Mouse (Mus musculus): ENCODE measurements around the gene Vwa3a.

Vwa3a gene

DNA sequence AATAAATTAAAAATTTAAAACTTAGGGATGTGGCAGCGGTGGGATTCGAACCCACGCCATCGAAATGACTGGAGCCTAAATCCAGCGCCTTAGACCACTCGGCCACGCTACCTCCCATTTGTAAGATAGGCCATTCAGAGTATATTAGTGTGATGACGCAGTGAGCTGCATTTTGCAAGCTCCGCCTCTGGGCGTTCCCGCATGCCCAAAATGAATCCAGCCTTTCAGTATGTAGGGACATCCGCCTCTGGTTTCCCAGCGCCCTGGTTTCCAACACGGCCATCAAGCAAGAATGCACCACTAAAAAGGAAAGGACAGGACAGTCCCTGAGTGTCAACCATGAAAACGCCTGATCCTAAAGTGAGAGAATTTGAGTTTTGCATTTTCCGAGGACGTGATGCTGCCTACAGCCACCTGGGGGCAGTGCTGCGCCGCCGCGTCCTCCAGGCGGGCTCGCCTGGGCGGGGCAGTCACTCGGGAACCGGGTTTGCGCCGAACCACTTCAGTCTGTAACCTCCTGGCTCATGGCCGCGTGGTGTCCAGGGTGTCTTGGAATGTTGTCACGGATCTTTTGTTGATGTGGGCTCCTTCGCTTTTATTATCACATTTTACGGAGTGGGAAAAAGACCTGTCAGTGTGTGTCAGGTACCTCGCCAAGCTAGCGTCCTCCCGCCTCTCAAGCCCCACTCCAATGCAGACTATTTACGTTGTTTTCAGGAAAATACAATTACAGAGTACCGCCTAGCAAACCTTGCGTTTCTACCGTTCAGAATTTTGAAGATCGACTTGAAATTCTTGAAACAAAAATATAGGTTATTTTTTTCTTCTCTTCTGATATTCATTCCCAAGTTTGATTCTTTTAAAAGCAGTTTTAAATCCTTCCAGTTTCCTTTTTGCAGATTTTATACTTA, 96.6 kb downstream of the Vwa3a start:
- peak; percentile 97 for DNase-seq (ENCODE audit: low read depth, low spot score)

DNA sequence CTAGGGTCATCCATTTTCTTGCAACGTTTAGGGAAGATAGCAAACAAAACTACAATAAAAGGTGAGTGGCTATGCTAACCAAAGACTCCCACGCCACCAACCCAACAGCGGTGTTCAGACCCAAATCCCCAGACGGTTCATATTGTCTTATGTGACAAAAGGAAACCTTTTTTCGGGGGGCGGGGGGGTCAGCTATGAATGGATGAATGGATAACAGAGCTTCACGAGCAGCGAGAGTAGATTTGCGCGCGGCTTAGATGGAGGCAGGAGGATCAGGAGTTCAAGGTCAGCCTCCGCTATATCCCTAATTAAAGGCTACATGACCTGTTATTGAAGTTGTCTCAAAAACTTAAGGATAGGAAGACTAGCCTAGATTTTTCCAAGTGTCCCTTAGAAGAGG, 97.2 kb downstream of the Vwa3a start:
- DNase-seq (ENCODE audit: low read depth, low spot score), result no peak

DNA sequence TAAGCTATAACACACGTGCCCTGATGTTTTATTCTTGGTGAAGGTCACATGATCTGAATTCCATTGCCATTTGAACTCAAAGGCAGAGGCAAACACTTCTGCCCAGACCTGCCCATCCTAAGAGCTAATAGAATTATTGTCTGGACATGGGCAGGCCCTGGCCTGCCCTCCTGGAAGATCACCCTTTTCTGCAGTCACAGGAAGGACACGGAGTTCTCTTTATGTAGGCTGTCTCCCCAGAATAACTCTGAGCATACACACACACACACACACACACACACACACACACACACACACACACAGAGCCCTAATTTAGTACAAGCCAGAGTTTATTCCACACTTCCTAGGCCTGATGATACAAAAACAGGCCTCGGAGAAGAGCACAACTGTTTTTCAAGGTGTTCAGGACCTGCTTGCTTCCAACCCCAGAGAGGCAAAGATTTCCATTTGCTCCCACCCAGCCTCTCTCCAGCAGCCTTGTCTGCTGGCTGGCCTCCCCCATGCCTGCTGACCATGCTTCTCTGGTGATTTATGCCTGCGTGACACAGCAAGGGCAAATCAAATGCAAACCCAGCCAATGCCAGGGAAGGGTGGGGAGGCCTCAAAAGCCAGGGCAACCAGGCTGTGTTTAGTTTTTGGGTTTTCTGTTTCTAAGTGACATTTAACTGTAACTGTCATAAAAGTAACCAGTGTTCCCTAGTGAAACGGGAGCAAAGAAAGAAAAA, 99.5 kb downstream of the Vwa3a start:
- DNase-seq (ENCODE audit: low read depth, low spot score), result no peak

DNA sequence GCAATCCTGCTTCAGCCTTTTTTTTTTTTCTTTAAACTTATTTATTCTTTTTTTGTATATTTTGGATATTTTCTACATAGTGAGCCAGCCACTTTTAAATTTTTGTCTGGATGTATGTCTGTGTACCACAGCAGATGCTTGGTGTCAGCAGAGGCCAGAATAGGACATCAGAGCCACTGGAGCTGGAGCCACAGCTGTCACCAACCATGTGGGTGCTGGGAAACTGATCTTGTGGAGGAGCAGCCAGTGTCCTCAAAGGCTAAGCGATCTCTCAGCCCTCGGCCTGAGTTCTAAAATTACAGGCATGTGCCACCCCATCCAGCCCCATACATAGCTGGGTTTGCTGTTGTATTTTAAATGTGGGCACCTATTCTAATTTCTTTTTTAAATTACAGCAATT, 100.7 kb downstream of the Vwa3a start:
- DNase-seq (ENCODE audit: low read depth, low spot score), result no peak

DNA sequence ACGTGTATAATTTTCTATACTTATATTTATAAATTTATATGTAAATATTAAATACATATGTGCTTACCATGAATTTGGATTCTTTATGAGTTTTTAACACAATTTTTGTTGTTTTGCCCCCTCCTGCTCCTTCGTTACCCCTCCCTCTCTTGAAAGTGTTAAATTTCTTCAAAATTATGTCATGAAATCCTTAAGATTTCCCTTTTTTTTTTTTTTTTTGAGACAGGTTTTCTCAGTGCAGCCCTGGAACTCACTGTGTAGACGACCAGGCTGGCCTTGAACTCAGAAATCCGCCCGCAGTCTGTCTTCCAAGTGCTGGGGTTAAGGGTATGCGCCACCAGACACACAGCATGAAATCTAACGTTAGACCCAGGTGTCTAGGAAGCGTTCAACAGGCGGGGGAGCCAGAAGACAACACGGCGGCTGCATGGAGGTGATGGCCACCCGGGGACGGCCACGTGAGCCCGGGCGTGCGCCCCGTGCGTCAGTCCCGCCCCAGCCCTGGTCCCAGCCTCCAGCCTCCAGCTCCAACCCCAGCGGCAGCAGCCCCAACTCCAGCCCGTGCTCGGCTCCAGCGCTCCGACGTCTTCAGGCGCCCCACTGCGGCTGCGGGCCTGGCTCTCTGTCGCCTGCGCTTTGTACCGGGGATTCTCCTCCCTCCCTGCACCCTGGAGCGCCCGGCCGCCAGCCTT, 103.4 kb downstream of the Vwa3a start, which contains the start of gene Eef2k:
Gene Eef2k, plus strand, starts transcription at position 487 of the 692 bp plus-strand sequence.
- DNase-seq (ENCODE audit: low read depth, low spot score), result peak; percentile 65

DNA sequence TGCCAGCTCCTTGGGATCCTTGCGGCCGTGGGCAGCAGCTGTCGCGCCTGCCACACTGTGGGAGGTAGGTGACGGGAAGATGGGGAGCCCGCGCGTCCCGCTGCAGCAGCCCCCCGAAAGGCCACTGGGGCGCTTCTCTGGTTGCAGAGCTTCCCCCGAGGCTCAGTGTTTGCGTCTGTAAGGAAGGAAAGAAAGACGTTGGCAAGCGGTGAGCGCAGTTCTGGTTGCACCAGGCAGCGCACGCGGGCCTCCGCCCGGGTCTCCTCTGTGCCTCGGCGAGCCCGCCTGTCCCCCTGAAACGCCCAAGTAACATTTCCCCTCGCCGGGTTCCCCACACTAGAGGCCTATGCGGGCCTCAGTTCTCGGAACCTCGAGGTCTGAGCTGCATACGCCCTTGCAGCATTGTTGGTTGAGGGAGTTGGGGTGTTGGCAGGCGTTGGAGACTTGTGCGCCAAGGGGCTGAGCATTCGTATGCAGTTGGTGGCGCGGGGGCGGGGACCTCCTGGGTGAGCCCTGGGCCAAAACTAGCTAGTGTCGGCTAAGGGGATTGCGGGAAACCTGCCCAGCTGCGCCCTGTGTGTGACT, 104.0 kb downstream of the Vwa3a start:
- no peak for DNase-seq (ENCODE audit: low read depth, low spot score)

DNA sequence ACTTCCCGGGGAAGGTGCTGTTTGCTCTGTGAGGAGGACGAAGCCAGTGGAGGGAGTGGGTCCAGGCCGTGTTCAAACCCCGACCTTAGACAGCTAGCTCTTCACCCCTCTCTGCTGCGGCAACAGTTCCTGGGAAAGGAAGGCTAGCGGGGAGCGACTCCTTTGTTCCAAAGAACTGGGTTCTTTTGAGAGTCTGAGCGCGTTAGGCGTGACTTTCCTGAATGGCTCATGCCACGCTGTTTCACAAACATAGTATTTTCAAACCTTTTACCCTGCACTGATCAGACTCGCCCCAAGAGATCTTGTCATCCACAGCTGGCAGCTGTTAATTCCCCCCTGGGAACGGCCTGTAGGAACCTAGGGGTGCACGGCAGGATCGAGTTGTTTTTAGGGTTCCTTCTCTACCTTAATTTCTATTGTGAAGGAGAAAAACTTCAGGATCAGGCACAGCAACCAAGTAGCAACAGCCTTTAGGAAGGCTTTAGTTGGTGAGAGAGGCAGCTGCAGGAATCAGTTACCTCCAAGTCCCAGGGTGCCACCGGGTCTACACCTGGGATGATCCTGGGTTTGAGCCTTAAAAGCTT, 104.8 kb downstream of the Vwa3a start:
- DNase-seq (ENCODE audit: low read depth, low spot score), result no peak

DNA sequence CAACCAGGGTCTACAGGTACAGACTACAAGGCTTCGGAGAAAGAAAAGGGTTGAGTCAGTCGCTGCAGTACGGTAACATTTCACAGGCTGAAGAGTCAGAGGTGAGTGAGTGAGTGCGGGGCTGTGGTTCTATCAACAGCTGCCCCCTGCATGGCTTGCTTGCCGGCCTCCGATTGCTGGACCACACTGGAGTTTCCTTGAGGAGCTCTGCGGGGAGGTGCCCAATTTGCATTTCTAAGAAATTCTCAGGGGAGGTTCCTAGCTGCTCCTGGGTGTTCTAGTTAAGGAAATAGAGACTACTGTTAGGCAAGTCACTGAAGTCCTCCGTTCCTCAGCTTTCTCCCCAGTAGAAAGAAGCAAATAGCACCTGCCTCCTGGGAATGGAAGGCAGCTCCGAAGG, 105.6 kb downstream of the Vwa3a start:
- DNase-seq (ENCODE audit: low read depth, low spot score), result no peak

DNA sequence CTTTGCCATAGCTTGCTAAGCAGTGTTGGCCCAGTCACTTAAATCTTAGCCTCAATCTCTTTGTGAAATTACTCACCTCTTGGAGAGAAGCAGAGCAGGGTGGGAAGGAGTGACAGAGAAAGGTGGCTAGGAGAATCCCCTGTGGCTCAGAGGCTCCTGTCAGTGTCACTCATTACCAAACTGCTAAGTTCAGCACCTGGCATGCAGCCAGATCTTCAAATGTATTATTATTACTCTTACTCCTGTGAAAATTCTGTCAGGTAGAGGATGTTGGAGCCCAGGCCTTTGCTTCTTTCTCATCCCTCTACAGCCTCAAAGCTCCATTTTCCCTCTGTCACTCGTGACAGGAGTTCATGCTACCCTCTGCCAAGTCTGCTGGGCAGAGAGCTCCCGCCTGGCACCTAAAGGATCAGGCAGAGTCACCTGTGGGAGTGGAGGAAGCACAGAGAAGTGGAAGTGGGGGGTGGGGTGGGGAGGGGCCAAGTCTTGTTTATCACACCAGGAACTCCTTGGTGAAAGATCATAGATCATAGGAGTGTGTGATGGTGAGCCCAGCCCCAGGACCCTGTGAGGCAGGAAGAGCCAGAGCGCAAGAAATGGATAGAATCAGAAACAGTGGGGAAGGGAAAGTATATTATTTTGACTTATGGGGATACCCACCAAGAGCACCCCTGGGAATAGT, 109.9 kb downstream of the Vwa3a start:
- DNase-seq (ENCODE audit: low read depth, low spot score), result no peak

DNA sequence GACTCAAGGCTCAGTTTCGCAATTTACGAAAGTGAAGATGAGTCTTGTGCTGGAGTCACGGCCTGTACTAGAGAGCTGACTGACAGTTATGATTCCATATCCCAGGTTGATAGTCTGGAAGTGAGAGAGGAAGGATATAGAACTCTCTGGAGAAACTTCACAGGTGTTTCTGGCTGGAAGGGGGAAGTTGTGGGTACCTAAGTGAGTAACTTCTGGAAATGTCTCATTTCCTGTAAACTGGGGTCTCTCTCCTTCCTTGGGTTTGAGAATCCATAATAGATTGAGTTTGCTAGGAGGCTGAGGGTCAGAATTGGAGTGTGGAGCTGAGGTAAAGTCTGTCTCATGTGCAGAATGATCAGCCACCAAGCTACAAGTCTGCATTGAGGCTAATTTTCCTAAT, 111.0 kb downstream of the Vwa3a start:
- no peak for DNase-seq (ENCODE audit: low read depth, low spot score)
